Mouse (Mus musculus) neural tube, embryonic 11.5 days (tissue): ENCODE measurements around the gene Sesn1. TPM values are rescaled to one million over a fixed set of nuclear protein-coding genes. Genes with fewer than 3 reads are reported as not detected.
"Not testable (repeated sequence)": the region's sequence is repeated elsewhere in the genome, so short reads cannot be mapped to it uniquely, and the experiment has no call there.

Experiments
- ATAC-seq: fragments of 200-750 bp; cut with Nextera tagmentation; 2 replicates; pipeline ENCODE4 v1.8.0; 2017; ENCODE audit warnings: moderate number of reproducible peaks, mild to moderate bottlenecking, moderate TSS enrichment, moderate library complexity; ENCODE audit not compliant: insufficient read depth, low FRiP score, low TSS enrichment
- DNase-seq: peaks from one replicate; pipeline ENCODE4 v3.0.0-alpha.2; 2015; ENCODE audit warnings: low spot score
- H3K27ac ChIP-seq: fragments of 300-500 bp; sonication (generic); 2 replicates; pipeline ENCODE4 v1.5.1; 2014; ENCODE audit warnings: low read depth, mild to moderate bottlenecking, low read length
- H3K27me3 ChIP-seq: fragments of 300-500 bp; sonication (generic); 2 replicates; pipeline ENCODE4 v1.6.1; 2014; ENCODE audit warnings: mild to moderate bottlenecking, low read length, mixed read lengths; ENCODE audit not compliant: control insufficient read depth, insufficient read depth
- H3K36me3 ChIP-seq: fragments of 300-500 bp; sonication (generic); 2 replicates; pipeline ENCODE4 v1.6.1; 2014; ENCODE audit warnings: mild to moderate bottlenecking, low read length, moderate library complexity, mixed read lengths; ENCODE audit not compliant: control insufficient read depth, insufficient read depth
- H3K4me1 ChIP-seq: fragments of 300-500 bp; sonication (generic); 2 replicates; pipeline ENCODE4 v1.6.1; 2014; ENCODE audit warnings: low read length, mixed read lengths; ENCODE audit not compliant: control insufficient read depth, insufficient read depth
- H3K4me2 ChIP-seq: fragments of 300-500 bp; sonication (generic); 2 replicates; pipeline ENCODE4 v1.6.1; 2014; ENCODE audit warnings: low read depth, mild to moderate bottlenecking, moderate library complexity
- H3K4me3 ChIP-seq: fragments of 300-500 bp; sonication (generic); 2 replicates; pipeline ENCODE4 v1.5.1; 2014; ENCODE audit warnings: low read depth, low read length
- H3K9ac ChIP-seq: fragments of 300-500 bp; sonication (generic); 2 replicates; pipeline ENCODE4 v1.6.1; 2014; ENCODE audit warnings: mild to moderate bottlenecking, low read length
- H3K9me3 ChIP-seq: fragments of 300-500 bp; sonication (generic); 2 replicates; pipeline ENCODE4 v1.6.1; 2016; ENCODE audit warnings: low read length; ENCODE audit not compliant: control insufficient read depth
- WGBS: fragments of 180-500 bp; shearing (Covaris S2); extraction: QIAGEN DNeasy Blood & Tissue Kit; methylation state at CpG from one replicate; pipeline ENCODE4 v1.1.7; 2014; 5-methylcytosine and 5-hydroxymethylcytosine counted together
- polyA plus RNA-seq: library from polyadenylated mRNA; unstranded; fragments of >200 nt; fragmentation: Nextera tagmentation; extraction: Ambion mirVana; gene quantifications from 2 replicates; pipeline ENCODE4 v1.2.1, GENCODE M21; 2014

The Sesn1 gene
- polyA plus RNA-seq, 1 experiment from 2014 or later: 24.7 TPM

DNA sequence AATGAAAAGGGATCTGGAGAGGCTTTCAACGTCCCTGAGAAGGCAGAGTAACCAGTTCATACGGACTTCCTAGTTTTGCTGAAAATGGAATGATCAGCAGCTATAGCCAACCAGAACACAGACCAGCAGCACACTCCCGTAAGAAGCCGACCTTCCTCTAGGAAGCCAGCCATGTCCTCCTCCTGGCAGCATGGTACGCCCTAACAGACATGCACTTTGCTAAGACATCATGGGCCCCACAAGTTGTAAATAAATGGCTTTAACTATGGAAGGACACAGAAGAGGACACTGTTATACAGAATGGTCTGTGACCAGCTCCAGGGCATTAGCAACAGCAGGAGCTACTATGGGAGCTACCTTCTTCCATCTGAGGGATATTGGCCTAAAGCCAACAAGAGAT is 123.2 kb downstream of the Sesn1 start:
- Histone ChIP-seq H3K9me3 (no peaks in the 10 kb centered on the region), H3K36me3 (no peaks in the 10 kb centered on the region), H3K27ac (no peak overlapping the region), H3K27me3 (no peaks in the 10 kb centered on the region), H3K4me3 (no peak overlapping the region), H3K9ac (no peak overlapping the region), H3K4me1 (peaks cover 5% of the 10 kb centered on the region; the same call in 1 of the 2 replicates), H3K4me2 (no peak overlapping the region)
- no peak for ATAC-seq
- DNase-seq: no peak
- WGBS: 92% methylated on average over 5 of the region's 5 CpGs

DNA sequence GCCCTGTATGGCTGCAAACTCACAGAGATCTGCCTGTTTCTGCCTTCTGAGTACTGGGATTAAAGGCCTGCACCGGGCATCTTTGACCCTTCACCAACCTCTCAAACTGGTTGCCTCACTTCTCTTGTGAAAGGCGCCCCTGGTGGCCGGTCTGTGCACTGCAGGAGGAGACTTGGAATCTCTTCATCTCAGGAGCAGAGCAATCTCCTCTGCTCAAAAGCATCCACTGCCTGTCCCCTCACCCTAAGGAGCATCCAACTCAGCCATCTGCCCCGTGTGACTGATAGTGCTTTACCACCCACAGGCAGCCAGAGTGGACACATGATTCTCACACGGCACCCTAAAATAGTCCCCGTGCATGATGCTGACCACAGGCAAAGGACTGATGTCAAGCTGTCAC is 123.8 kb downstream of the Sesn1 start:
- Histone ChIP-seq H3K9ac (no peak overlapping the region), H3K9me3 (no peaks in the 10 kb centered on the region), H3K4me3 (no peak overlapping the region), H3K27me3 (no peaks in the 10 kb centered on the region), H3K4me2 (no peak overlapping the region), H3K36me3 (no peaks in the 10 kb centered on the region), H3K4me1 (peaks cover 5% of the 10 kb centered on the region; the same call in 1 of the 2 replicates), H3K27ac (no peak overlapping the region)
- peak; percentile 63 for DNase-seq
- no peak for ATAC-seq
- 68% methylated on average over 6 of the region's 6 CpGs for WGBS

DNA sequence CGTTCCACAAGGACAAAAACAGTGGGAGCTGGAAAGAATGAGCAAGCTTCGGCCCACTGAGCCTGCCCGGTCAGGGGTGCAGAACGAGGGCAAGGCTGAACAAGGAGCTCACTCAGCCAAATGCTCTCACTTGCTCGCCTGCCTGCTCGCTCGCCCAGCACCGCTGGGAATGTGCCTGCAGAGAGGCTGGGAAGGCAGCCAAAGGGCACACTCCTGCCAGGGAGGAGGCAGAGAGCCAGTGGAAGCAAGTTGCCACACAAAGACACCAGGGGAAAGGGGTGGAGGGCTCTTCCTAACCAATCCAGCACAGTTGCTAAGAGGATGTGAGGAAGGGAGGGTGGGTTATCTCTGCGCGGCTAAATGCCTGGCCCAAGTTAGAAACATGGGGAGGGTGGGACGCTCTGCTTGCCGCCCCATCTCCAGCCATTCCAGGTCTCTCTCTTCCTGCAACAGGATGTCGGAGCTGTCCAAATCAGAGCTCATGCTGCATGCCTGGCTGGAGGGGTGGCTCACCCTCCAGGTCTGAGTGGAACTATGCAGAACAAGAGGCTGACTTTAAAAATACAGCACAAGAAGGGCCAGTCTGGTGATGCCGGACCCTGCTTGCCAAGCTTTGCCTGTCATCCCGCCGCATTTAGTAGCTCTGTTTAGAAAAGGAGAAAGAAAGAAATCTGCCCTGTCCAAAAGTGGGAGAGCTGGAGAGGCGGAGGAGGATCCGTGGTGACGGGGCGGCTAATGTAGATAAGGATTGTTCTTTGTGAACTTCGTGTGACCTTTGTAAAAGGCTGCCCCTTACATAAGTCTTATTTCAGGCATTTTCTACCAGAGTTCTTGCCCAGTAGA is 125.1 kb downstream of the Sesn1 start:
- Histone ChIP-seq H3K27ac (peak overlapping the region; percentile 54; the same call in 1 of the 2 replicates), H3K4me1 (peaks cover 5% of the 10 kb centered on the region; the same call in 1 of the 2 replicates), H3K9me3 (no peaks in the 10 kb centered on the region), H3K9ac (no peak overlapping the region), H3K4me3 (no peak overlapping the region), H3K27me3 (no peaks in the 10 kb centered on the region), H3K36me3 (no peaks in the 10 kb centered on the region), H3K4me2 (peak overlapping the region; percentile 13)
- DNase-seq (peak; percentile 68), ATAC-seq (peak; percentile 72)
- 26% methylated on average over 21 of the region's 21 CpGs for WGBS

DNA sequence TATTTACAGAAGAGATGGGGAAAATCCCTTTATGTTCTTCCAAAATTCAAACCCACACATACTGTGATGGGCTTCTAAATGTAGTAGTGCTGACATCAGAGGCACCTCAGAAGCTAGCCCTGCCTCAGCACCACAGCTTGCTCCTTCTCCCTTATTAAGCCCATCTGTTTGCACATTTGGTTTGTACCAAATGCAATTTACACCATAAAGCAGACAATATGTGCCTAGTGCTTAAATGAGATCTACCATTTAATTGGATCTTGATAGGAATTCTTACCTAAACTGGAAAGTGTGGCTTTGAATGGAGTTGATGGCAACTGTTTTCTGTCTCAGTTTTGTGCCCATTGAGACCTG is 125.7 kb downstream of the Sesn1 start:
- H3K27ac ChIP-seq: no peak overlapping the region
- H3K4me1 ChIP-seq: peaks cover 5% of the 10 kb centered on the region; the same call in 1 of the 2 replicates
- H3K9ac ChIP-seq: no peak overlapping the region
- no peaks in the 10 kb centered on the region for H3K9me3 ChIP-seq
- no peak overlapping the region for H3K4me3 ChIP-seq
- no peaks in the 10 kb centered on the region for H3K27me3 ChIP-seq
- DNase-seq: no peak
- ATAC-seq: no peak
- H3K4me2 ChIP-seq: no peak overlapping the region
- no peaks in the 10 kb centered on the region for H3K36me3 ChIP-seq

DNA sequence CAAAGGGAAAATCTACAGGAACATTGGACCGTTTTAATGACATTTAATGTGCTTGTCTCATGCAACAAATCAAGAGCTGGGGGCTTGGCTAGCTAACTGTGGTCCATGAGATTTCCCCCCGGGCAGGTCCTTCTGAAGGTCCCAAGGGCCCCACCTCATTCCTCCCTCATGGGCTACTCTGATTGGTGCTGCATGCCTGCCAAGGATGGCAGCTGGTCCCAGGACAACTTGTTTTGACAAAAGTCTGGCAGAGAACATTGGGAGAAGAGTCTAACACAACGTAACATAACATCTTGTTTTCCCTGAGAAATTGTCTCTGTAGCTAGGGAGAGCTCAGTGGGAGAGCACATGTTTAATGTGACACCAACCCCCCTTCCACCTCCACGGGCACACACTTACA is 126.4 kb downstream of the Sesn1 start:
- ATAC-seq (no peak), DNase-seq (no peak)
- H3K4me1 ChIP-seq: peaks cover 5% of the 10 kb centered on the region; the same call in 1 of the 2 replicates
- no peaks in the 10 kb centered on the region for H3K36me3 ChIP-seq
- H3K4me3 ChIP-seq: no peak overlapping the region
- no peak overlapping the region for H3K9ac ChIP-seq
- H3K27ac ChIP-seq: no peak overlapping the region
- H3K4me2 ChIP-seq: no peak overlapping the region
- H3K27me3 ChIP-seq: no peaks in the 10 kb centered on the region
- no peaks in the 10 kb centered on the region for H3K9me3 ChIP-seq
- 79% methylated on average over 4 of the region's 4 CpGs for WGBS

GRCm38 (mm10) chr10:41937176-41937575 is 127.4 kb downstream of the Sesn1 start:
- Histone ChIP-seq H3K9ac (no peak overlapping the region), H3K27me3 (no peaks in the 10 kb centered on the region), H3K4me3 (no peak overlapping the region), H3K4me2 (no peak overlapping the region), H3K4me1 (peaks cover 5% of the 10 kb centered on the region; the same call in 1 of the 2 replicates), H3K36me3 (no peaks in the 10 kb centered on the region), H3K27ac (no peak overlapping the region), H3K9me3 (no peaks in the 10 kb centered on the region)
- 65% methylated on average over 4 of the region's 4 CpGs for WGBS
- ATAC-seq (no peak), DNase-seq (no peak)

DNA sequence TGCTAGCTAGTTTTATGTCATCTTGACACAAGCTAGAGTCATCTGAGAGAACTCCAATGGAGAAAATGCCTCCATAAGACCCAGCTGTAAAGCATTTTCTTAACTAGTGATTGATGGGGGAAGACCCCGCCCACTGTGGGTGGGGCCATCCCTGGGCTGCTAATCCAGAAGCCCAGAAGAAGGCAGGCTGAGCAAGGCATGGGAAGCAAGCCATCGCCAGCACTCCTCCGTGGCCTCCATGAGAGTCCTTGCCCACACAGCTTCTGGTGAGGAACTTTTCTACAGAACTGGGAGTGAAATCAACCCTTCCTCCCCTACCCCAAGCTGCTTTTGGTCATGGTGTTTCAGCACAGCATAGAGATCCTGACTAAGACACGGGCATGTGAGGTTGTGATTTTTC is 129.4 kb downstream of the Sesn1 start:
- Histone ChIP-seq H3K9ac (no peak overlapping the region), H3K27ac (no peak overlapping the region), H3K4me1 (peaks cover 5% of the 10 kb centered on the region; the same call in 1 of the 2 replicates), H3K36me3 (no peaks in the 10 kb centered on the region), H3K4me3 (no peak overlapping the region), H3K4me2 (no peak overlapping the region), H3K9me3 (no peaks in the 10 kb centered on the region), H3K27me3 (no peaks in the 10 kb centered on the region)
- ATAC-seq (no peak), DNase-seq (no peak)
- 75% methylated on average over 4 of the region's 4 CpGs for WGBS

- not testable (repeated sequence) for H3K4me3 ChIP-seq, DNase-seq, H3K27ac ChIP-seq, H3K36me3 ChIP-seq, H3K9ac ChIP-seq, H3K4me2 ChIP-seq, H3K9me3 ChIP-seq, ATAC-seq, H3K27me3 ChIP-seq, H3K4me1 ChIP-seq
- 95% methylated on average over 5 of the region's 10 CpGs for WGBS
Observed at GRCm38 (mm10) chr10:41952354-41952753, 142.6 kb downstream of the Sesn1 start.

- ATAC-seq: no peak
Observed at GRCm38 (mm10) chr10:41952850-41953527, 143.3 kb downstream of the Sesn1 start.

More at GRCm38 (mm10) chr10:41952850-41953527, 143.3 kb downstream of the Sesn1 start:
- Histone ChIP-seq H3K4me2 (no peak overlapping the region), H3K36me3 (no peaks in the 10 kb centered on the region), H3K27ac (no peak overlapping the region), H3K4me3 (no peak overlapping the region), H3K9ac (no peak overlapping the region), H3K4me1 (no peaks in the 10 kb centered on the region), H3K27me3 (no peaks in the 10 kb centered on the region), H3K9me3 (no peaks in the 10 kb centered on the region)
- WGBS: 94% methylated on average over 14 of the region's 14 CpGs
- no peak for DNase-seq
